Mouse (Mus musculus) heart, adult 8-10 months (tissue): Measurements from ENCODE around the gene Mcm10. TPM values are rescaled to one million over a fixed set of nuclear protein-coding genes. Genes with fewer than 3 reads are reported as not detected.
A peak's percentile ranks its signal among the peaks of the same experiment; 100 is the strongest.

ENCODE experiments used
- DNase-seq: peaks from one replicate; pipeline ENCODE4 v3.0.0; 2022; ENCODE audit warnings: low spot score
- total RNA-seq, 4 experiments: library from RNA; stranded (reverse); gene quantifications; 2 replicates each; pipeline ENCODE4 v1.2.4; 2022

The Mcm10 gene
- under 1 TPM; 0.22 to 0.72 (median 0.39) TPM for total RNA-seq

- DNase-seq = peak; percentile 92
Measured at GRCm38 (mm10) chr2:5012491-5013324, at the start of gene Mcm10. Mcm10 (minus strand) TSS chr2:5012791.

- no peak for DNase-seq
Measured at GRCm38 (mm10) chr2:5061133-5061708, 48.6 kb upstream of the Mcm10 start.

GRCm38 (mm10) chr2:5059997-5060396 is 47.4 kb upstream of the Mcm10 start:
- no peak for DNase-seq

- DNase-seq = no peak
Measured at GRCm38 (mm10) chr2:5058436-5058835, 45.8 kb upstream of the Mcm10 start.

GRCm38 (mm10) chr2:5050562-5050961 is 38.0 kb upstream of the Mcm10 start:
- DNase-seq = no peak

GRCm38 (mm10) chr2:5047016-5047415 is 34.4 kb upstream of the Mcm10 start:
- DNase-seq = no peak

- no peak for DNase-seq
Measured at GRCm38 (mm10) chr2:5045269-5045965, 32.8 kb upstream of the Mcm10 start.

GRCm38 (mm10) chr2:5044321-5044720 is 31.7 kb upstream of the Mcm10 start:
- DNase-seq = no peak

- no peak for DNase-seq
Measured at GRCm38 (mm10) chr2:5043476-5043761, 30.8 kb upstream of the Mcm10 start.

- peak; percentile 28 for DNase-seq
Measured at GRCm38 (mm10) chr2:5042616-5043475, 30.3 kb upstream of the Mcm10 start.

- DNase-seq = no peak
Measured at GRCm38 (mm10) chr2:5041854-5042253, 29.3 kb upstream of the Mcm10 start.

- no peak for DNase-seq
Measured at GRCm38 (mm10) chr2:5040281-5041161, 27.9 kb upstream of the Mcm10 start.

GRCm38 (mm10) chr2:5039350-5040170 is 27.0 kb upstream of the Mcm10 start:
- DNase-seq = no peak

GRCm38 (mm10) chr2:5038320-5038719 is 25.7 kb upstream of the Mcm10 start:
- DNase-seq = no peak

GRCm38 (mm10) chr2:5037390-5037789 is 24.8 kb upstream of the Mcm10 start:
- DNase-seq = no peak

- DNase-seq = no peak
Measured at GRCm38 (mm10) chr2:5036411-5037076, 24.0 kb upstream of the Mcm10 start.

GRCm38 (mm10) chr2:5035241-5035640 is 22.6 kb upstream of the Mcm10 start:
- no peak for DNase-seq

GRCm38 (mm10) chr2:5034801-5035200 is 22.2 kb upstream of the Mcm10 start:
- no peak for DNase-seq
